Mouse (Mus musculus): ENCODE data around the gene Rassf5. TPM values are rescaled to one million over a fixed set of nuclear protein-coding genes. Genes with fewer than 3 reads are reported as not detected.
A peak's percentile ranks its signal among the peaks of the same experiment; 100 is the strongest.

Gene Rassf5
- total RNA-seq, 2 experiments from 2014 or later = 9.9 to 10.3 TPM

DNA sequence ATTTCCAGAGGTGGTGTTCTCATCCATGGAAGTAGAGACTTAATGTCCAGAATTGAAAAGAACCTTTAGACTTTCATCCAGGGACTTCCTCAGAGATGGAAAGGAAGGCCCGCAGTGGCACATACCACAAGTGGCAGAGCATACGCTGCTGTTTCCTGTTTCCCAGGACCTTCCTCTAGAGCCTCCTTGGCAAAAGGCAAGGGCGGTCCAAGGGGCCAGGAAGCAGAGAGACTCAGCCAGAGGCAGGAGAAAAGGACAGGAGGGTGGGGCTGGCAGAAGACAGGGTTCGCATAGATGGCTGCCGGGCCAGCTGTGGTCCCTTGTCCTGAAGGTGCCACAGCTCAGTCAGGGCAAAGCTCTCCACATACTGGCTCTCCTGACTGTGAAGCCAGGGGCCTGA lies 32.1 kb downstream of the Rassf5 start:
- DNase-seq = no peak
- intact Hi-C loops (cut with DNase I) = no loop called here

GRCm38 (mm10) chr1:131211655-131212054 lies 33.4 kb downstream of the Rassf5 start:
- intact Hi-C loops (cut with DNase I) = no loop called here
- DNase-seq = no peak

DNA sequence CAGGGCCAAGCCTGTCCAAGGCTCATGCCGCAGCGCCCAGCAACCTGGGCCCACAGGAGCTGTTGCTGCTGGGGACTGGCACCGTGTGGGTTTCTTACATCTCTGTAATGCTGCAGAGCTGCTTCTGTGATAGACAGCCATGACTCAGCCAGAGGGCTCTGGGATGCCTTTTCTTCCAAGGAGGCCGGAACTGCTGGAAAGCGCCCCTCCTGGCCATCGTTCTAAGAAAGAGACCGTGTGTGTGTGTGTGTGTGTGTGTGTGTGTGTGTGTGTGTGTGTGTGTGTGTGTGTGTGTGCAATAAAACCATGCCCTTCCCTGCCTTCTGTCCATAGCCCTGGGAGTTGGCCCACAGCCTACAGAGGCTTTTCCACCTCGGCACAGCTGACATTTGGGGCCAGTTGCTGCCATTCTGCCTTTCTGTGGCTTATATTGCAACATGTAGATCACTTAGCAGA lies 35.1 kb downstream of the Rassf5 start:
- intact Hi-C loops (cut with DNase I) = no loop called here
- DNase-seq = peak; percentile 91

DNA sequence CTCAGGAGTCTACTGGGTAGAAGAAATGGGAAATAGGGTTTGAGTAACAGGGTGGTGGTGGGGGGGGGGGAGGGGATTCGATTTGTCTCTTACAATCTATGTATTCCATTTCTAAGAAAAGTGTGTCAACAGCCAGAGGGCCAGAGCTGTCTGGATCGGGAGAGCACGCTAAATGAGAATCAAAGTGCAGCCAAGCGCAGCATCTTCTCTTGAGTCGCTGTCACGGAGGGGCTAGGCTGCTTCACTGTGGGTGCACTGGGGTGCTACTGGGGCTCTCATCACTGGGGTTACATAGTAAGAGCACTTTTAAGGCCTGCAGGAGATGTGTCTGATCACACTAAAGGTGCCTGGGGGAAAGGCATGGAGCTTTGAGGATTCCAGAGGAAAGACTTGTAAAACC lies 36.3 kb downstream of the Rassf5 start:
- no peak for DNase-seq
- intact Hi-C loops (cut with DNase I) = no loop called here

DNA sequence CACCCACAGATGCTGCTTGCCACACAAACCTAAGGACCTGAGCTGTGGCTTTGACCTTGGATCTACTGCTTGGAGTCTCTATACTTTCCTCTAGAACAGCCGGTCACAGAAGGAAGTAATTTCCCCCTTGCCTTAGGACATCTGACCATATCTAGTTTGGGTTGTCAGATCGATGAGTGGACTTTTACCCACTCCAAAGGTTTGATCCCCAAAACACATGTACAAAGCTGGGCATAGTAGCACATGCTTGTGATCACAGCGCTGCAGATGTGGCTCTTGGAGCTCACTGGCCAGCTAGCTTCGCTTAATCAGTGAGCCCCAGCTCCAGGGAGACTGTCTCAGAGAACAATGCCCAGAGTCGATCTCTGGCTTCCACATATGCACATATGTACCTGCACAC lies 37.0 kb downstream of the Rassf5 start:
- intact Hi-C loops (cut with DNase I) = no loop called here
- no peak for DNase-seq

DNA sequence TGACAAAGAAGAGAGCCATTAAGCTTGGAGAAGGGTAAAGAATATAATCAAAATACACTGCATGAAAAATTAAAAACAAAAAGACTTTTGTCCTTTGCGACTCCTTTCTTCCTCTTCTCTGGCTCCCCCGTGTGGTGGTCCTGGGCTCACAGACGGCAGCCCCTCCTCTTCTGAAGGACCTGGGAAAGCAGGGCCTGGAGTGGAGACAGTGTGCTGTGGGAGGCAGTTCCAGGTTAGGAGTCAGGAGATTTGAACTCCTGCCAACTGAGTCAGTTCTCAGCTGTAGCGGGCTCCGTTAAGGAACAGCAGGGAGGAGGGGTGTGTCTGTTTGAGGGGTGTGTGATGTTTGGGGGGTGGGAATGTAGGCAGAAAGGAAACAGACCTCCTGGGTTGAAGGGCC lies 37.5 kb downstream of the Rassf5 start:
- DNase-seq = peak; percentile 86
- intact Hi-C loops (cut with DNase I) = no loop called here

- intact Hi-C loops (cut with DNase I) = no loop called here
- no peak for DNase-seq
Measured at GRCm38 (mm10) chr1:131206342-131206741, 38.7 kb downstream of the Rassf5 start.

- intact Hi-C loops (cut with DNase I) = no loop called here
- no peak for DNase-seq
Measured at GRCm38 (mm10) chr1:131204461-131204860, 40.6 kb downstream of the Rassf5 start.

DNA sequence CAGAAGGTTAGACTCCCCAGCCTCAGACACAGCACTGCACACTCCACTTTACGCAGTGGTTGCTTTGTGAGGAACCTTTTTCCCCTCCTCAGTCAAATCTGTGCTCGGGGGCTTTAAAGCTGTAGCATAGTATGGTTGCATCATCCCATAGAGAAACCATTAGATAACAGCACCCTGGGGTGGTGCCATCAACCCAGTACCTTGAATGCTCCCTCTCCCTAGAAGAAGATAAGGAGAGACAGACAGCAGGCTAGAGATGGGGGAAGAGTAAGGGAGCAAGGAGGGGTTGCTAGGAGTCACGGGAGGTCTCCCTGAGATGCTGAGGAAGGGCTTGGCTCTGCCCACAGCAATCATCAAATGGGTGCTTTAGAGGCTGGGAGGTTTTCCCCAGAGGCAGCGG lies 43.7 kb downstream of the Rassf5 start:
- DNase-seq = no peak
- intact Hi-C loops (cut with DNase I) = no loop called here

DNA sequence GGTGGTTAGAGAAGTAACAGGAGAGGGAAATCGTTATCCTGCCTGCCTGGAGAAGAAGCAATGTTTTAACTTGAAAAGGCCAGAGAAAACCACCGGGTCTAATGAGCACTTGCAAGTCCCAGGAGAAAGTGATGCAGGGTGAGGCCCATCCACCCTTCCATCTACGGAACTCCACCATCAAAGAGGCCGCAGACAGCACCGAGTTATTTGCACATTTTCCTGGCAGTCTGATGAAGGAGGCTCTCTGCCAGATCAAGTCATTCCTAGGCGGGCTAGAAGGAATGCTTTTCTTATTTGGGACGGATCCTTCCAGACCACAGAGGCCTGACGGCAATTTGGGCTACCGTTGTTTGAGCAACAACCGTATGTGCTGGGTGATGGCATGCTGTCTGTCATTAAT lies 44.5 kb downstream of the Rassf5 start:
- intact Hi-C loops (cut with DNase I) = no loop called here
- no peak for DNase-seq

DNA sequence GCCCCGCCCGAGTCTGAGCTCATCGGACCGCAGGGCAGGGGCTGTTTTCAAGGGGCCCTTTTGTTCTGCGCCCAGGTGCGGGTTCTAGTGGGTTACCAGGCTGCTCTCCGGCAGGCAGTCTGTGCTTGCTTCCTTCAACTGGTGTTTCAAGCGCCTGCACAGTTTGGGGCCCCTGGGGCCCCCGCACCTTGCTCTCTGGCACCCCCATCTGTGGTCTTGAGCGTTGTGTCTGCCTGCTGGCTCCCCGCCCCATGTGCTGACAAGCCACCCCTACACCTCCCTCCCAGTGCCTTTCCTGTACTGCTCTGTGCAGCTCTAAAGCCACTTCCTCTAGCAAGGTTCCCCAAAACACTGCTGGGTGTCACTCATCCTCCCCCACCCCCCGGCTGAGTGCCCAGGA lies 45.1 kb downstream of the Rassf5 start:
- DNase-seq = peak; percentile 27
- intact Hi-C loops (cut with DNase I) = no loop called here

DNA sequence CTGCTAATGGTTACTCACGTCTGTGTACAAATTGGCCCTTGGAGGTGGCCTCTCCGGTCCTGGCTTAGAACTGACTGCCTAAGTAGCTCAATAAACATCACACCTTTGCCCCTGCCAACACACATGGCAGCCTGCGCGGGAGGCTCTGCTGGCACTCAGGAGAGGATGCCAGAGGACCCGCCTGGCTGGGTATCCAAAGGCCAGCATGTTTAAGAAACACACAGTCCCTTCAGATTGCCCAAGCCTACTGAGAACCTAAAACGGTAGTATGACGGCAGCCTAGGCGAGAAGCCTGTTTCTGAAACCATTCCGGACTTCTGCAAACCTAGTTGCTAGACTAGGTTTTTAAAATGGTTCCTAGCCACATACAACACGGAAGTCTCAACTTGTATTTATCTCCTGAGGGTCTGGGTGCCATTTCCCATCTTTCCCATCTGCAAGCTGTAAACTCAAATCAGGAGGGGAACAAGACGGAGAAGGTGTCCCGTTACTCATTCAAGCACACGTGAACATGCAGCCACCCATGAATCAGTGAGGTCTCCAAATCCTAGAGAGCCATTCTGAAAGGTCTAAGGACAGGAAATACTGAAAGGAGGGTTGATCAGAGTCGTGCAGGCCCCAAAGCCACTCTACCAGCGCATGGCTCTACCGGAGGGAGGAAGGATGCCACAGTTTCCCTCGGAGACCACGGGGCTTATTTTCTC lies 45.8 kb downstream of the Rassf5 start:
- intact Hi-C loops (cut with DNase I) = no loop called here

DNA sequence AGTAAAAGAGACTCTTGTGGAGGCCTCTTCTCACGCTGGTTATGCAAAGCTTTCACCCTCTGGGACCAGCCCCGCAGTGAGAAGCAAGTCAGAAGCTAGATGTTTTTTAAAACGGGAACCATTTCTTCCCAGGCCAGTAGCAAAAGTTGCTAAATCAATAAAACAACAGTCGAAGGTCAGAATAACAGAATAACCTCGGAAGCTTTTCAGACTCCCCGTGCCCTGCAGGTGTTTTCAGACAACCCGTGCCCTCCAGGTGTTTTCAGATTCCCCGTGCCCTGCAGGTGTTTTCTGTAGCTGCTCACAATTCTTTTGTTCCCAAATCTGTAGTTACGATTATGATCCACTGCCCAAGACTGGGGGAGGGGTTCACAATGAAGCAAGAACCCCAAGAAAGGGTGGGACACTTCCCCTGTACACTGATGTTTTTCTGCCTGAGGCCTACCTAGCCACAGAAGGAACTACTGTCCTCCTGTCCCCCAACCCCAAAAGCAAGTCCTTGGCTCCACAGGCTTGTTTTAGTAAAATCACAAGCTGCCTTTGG lies 46.6 kb downstream of the Rassf5 start:
- intact Hi-C loops (cut with DNase I) = no loop called here
- DNase-seq = no peak

More for the DNA sequence above, 45.8 kb downstream of the Rassf5 start:
- peak; percentile 19 for DNase-seq

- DNase-seq = no peak
- intact Hi-C loops (cut with DNase I) = no loop called here
Measured at GRCm38 (mm10) chr1:131196107-131196506, 49.0 kb downstream of the Rassf5 start.

DNA sequence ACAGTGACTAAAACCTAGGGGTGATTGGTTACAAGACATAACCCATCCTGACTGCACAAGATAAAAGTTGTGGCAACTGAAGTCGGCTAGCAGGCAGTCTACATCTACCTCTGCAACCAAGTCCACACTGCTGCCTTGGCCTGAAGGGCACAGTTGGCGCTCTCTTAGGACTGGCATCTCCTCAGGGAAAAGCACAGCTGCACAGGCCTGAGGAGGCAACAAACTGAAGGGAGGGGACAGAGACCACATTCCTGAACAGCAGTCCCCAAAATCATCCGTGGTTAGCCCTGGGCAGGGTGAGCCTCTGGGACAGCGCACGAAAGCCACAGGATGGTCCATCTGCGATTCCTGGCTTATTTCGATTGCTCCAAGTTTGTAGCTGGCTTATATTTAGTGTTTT lies 49.4 kb downstream of the Rassf5 start:
- no peak for DNase-seq
- intact Hi-C loops (cut with DNase I) = no loop called here

DNA sequence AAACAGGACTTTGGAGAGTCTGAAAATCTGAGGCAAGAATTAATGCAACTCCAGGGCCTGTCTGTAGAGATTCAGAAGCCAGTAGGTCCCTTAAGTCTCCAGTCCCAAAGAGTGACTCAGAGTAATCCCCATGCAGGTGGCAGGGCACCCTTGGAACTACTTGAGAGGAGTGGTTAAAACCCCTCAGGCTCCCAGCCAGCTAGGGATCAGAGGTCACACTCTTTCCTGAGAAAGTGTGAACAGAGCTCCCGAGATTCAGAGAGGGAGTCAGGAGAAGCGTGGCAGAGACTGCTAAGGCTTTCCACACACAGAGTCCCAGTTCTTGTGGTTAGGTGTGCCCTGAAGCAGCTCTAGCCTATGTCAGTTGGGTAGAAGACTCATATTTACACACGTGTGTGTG lies 51.3 kb downstream of the Rassf5 start:
- intact Hi-C loops (cut with DNase I) = no loop called here
- no peak for DNase-seq

- intact Hi-C loops (cut with DNase I) = no loop called here
- no peak for DNase-seq
Measured at GRCm38 (mm10) chr1:131188655-131189054, 56.4 kb downstream of the Rassf5 start.

DNA sequence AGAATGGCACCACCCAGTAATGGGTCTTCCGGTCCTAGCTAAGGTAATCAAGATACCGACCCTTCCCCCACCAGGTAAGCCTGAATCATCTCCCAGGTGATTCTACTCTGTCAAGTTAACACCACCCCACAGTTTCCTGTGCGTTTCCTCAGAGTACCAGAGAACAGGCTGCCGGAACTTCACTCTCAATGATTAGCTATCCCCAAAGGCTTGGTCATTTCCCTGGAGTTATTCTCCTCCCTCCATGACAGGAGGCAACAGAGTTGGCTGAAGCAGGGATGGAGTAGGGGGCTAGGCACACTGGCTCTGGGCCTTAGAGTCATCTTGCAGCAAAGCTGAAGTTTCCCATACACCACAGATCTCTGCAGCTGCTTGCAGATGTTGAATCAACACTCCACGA lies 57.2 kb downstream of the Rassf5 start:
- no peak for DNase-seq
- intact Hi-C loops (cut with DNase I) = no loop called here

- no peak for DNase-seq
- intact Hi-C loops (cut with DNase I) = no loop called here
Measured at GRCm38 (mm10) chr1:131186995-131187394, 58.1 kb downstream of the Rassf5 start.

- intact Hi-C loops (cut with DNase I) = no loop called here
- DNase-seq = no peak
Measured at GRCm38 (mm10) chr1:131185821-131186506, 59.1 kb downstream of the Rassf5 start.

DNA sequence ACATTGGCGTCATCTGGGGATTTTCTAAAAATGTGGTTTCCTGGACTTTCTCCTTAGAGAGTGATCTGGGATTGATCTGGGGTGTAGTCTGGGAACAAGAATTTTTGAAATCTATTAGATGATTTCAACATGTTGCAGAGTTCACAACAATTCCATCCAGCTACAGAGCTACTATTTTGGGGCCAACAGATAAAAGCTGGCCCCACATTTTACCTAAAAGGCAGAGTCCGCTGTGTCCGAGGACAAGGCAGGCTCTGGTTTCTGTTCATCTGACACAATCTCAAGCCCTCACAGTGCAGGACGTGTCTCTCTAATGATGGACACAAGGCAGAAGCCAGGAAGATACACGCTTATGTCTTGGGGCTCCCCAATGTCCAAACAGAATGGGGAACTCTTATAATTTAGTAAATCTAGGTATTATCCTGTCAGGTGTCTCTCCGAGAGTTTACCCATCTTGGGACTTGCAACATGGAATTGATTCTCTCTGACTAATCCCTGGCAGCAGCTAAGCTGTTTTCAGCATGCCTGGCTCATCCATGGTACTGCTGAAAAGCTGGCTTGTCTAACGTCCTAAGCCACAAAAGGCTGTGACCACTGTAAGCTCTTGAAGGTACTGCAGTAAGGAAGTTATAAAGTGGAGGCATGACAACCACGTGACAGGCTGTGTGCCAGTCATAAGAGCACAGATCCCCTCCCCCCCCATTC lies 60.0 kb downstream of the Rassf5 start:
- no peak for DNase-seq

More for the DNA sequence above, 60.0 kb downstream of the Rassf5 start:
- intact Hi-C loops (cut with DNase I) = no loop called here

Data from left cerebral cortex, postnatal 4 days (tissue).